Mouse (Mus musculus): ENCODE measurements around the gene Pdx1. TPM values are rescaled to one million over a fixed set of nuclear protein-coding genes. Genes with fewer than 3 reads are reported as not detected.

Pdx1 gene
- total RNA-seq, 2 experiments from 2014 or later = not detected

DNA sequence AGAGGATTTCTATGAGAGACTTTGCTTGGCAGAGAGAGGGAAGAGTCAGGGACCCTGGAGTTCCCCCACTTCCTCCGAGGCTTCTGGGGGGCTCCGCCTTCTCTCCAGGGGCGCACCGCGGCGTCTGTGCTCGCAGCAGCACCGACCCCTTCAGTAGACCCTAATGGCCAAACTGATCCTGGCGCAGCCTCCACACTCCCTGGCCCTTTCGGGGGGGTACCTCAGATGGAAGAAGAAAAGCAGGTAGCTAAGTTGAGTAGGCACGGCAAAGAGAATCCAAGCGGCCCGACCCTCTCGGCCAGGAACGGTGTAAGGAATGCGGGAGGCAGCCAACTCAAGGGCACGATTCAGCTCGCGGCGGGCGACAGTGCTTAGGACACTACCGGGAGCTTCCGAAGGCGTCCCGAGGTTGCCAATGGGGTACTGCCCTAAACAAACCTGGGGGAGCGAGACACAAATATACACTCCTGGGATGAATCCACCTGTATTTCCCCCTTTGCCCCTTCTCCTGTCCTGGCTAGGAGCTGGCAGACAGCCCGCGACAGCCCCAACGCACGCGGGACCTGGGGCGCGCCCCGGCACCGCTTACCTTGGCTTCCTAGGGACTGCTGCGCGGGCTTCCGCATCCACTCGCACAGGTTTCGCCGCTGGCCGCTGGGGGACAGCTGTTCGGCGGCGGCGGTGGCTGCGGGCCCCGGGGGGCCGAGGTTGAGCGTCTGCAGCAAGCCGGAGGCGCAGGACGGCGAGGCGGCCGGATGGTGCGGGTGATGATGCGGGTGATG lies 36.3 kb downstream of the Pdx1 start:
- no peak for DNase-seq (ENCODE audit: low spot score in 2 of 2)
- intact Hi-C loops (cut with DNase I) = loop anchor here (2.0 kb wide), 1 partner anchor 119 kb away; no protein-coding TSS in a partner anchor

DNA sequence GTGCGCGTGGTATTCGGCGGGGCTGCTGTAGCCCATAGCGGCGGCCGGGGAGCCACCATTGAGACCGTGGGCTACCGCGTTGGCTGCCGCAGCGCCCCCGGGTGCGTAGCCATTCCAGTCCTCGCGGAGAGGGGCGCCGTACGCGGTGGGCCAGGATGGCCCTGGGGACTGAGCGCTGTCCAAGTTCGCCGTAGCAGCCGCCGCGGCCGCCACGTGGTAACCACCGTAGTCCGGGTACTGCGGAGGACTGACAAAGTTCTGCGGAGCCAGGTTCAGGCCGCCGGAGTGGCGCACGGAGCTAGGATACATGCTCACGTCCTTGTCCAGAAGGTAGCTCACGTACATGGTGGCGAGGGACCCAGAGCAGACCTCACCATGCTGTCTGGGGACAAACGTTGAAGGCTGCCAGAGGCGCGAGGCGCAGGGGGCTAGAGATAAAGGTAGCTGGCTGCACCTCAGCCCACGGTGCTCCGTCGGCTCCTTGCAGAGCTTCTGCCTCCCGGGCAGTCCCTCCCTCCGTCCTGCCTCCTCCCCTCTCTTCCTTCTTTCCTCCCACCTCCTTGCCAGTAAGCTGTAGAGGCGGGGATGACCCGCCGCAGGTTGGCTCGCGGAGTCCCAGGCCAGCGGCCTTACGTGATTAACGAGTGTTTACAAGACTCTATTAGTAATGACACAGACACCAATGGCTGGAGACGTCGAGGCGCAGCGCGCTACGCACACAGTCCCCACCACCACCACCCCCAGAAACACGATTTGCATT lies 37.1 kb downstream of the Pdx1 start, which contains the start of gene Cdx2:
TSS of gene Cdx2 (minus strand) at position 633 of the 760 bp plus-strand sequence.
- no peak for DNase-seq (ENCODE audit: low spot score in 2 of 2)
- intact Hi-C loops (cut with DNase I) = no loop called here

DNA sequence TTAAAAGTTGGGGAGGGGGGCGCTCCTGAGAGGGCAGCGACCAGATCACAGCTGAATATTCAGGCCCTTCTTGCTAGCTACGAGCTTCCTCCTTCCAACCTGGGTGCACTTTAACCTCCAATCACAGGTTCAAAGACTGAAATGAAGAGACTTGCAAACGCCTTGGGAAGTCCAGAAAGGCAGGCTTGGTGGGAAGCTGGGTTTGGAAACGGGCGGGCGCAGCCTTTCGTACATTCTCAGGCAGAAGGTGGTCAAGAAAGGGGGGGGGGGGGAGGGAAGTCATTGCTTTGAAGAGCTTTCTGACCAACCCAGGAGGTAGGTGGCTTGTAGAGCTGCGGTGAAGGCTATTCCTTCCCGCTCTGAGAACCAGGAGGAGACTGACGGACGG lies 37.6 kb downstream of the Pdx1 start:
- DNase-seq (ENCODE audit: low spot score in 2 of 2) = no peak
- intact Hi-C loops (cut with DNase I) = no loop called here

DNA sequence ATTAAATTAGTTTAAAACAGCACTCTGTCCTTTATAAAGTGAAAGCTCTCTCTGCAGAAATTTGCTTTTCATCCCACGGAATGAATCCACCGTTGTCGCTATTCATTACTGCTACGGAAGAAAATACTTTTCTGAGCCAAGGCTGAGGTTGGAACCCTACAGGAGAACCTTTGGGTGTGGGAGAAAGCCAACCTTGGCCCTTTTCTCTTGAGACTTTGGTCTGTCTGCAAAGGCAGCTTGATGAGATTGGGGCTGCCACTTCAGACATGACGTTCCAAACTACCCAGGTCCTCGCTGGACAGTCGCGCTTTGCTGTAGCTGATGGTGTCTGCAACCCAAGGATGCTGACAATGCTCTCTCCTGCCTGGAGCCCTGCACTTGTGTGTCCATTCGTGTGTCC lies 38.7 kb downstream of the Pdx1 start:
- no peak for DNase-seq (ENCODE audit: low spot score in 2 of 2)
- intact Hi-C loops (cut with DNase I) = no loop called here

DNA sequence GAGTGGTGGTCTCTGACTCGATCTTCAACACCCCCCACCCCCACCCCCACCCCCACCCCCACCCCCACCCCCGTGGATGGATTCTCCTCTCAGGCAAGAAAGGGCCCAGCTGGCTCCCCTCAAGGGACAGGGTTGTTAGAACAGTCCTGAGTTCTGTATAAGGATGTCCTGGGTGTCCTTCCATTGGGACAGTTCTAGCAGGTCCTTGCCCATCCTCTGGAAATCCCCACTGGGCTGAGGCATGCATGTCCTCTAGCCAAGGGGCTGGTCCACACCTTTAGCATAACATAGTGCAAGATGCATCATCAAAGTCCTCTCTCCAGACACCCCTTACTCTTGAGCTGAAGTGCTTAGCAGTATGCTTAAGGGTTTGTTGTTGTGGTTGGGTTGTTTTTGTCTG lies 40.0 kb downstream of the Pdx1 start:
- no peak for DNase-seq (ENCODE audit: low spot score in 2 of 2)
- intact Hi-C loops (cut with DNase I) = loop anchor here (5.0 kb wide), 1 partner anchor 32 kb away; no protein-coding TSS in a partner anchor

DNA sequence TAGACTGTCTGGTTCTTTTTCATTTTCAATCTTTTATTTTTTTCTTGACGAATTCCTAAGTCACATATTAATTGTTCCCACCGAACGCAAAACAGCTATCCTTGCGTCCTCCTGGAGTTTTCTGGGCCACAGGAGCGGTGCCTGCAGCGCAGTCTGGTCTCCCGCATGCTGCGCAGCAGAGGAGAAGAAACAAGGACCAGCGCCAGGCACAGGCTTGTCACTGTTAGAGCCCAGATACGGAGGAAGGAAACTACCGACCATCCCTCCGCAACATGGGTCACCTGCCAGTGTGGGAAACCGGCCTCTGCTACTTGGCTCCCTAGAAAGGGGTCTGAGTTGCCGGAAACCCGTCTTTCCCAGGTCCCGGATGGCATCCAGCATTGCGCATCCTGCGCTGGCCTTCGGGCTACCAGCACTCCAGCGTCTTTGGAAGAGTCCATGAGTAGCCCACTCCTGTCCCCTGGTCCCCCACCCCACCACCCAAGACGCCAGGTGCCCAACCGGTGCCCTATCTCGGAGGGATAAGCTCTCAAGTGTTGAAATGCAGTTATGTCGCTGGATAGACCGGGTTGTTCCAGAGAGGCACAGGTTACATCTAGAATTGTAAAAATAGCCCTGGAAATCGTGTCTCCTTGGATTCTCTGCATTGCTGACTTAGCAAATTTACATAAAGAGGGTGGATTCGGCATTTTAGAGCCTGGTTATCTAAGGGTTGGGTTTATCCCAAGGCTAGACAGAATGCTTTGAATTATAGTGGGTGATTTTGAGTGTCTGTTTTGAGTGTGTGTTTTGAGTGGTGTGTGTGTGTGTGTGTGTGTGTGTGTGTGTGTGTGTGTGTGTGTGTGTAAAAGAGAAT lies 43.3 kb downstream of the Pdx1 start:
- intact Hi-C loops (cut with DNase I) = loop anchor here (5.0 kb wide), 1 partner anchor 36 kb away; no protein-coding TSS in a partner anchor
- DNase-seq (ENCODE audit: low spot score in 2 of 2) = no peak

DNA sequence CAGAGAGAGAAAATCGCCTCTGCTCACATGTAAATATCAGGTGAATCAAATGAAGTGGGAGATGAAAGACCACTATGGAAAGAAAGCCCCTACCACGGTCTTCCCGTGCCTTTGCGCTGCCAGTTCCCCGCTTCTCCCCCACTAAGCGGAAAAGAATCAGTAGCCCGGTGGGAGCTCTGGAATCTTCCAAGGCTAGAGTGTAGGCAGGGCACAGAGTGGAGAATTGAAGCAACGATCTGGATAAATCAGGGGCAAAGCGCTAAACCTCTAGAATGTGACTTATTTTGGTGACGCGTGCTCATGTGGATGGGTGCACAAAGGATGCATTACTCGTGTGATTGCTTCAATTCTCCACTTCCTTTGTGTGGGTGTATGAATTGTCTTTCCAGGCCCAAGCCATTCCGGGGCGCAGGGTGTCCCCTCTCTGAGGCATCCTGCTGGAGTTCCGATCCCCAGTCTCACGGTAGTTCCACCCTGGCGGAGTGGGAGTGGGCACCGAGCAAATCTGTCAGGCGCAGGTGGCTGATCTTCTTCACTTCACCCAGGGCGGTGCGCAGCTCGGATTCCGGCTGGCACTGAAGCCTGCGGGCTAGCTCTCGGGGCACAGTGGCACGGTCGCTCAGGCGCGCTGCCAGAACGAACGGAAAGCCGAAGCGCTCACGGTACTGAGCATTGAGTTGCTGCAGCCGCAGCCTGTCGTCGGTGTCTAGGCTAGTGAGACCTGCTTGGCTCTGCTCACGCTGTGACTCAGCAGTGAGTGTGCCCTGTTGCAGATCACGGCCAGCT lies 45.1 kb downstream of the Pdx1 start:
- intact Hi-C loops (cut with DNase I) = loop anchor here (5.0 kb wide), 4 partner anchors 38 to 638 kb away; partner anchors contain the start of gene Flt1
- DNase-seq (ENCODE audit: low spot score in 2 of 2) = no peak

DNA sequence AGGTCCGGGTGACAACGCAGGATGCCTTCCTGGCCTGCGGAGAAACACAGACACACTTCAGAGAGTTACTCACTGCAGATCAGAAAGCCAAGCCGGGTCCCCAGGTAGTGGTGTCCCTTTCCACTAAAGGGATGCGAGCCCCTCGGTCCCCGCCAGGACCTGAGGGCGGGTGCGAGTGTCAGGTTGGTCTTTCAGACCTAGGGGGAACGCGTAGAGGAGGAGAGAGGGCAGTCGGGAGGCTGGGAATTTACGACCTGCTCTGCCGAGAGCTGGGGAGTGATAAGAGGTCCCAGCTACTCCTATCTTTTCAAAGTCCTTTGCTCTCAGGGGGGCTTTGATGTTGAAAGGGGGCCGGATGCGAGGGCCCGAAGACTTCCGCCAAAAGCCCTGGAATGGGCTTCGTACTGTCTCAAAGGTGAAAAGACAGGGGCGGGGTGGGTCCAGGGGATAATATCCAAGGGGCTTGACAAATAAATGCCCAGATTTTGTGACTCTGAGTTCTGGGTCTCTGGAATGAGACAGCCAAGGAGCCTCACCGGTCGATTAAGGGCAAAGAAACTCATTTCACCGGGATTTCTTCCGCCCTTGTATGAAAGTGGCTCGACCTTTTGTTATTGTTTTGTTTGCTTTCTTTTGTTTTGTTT lies 45.8 kb downstream of the Pdx1 start:
- intact Hi-C loops (cut with DNase I) = loop anchor here (5.0 kb wide), 3 partner anchors 88 to 638 kb away; partner anchors contain the start of gene Flt1
- no peak for DNase-seq (ENCODE audit: low spot score in 2 of 2)

DNA sequence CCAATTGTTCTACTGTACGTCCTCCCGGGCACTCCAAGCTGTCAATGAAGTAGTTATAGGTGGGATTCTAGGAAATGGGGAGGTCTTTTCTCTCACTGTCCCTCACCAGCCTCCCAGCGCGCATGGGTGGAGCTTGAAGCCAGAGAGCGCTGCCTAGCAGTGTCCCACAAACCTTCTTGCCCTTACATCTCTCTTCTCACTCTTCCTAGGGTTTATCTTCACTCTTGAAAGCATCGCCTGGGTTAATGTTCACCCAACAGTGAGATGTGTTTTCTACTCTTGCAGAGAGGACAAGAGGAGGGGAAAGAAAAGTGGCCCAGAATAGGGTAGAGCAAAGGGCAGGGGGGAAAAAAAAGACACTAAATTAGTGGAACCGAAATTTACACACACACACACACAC lies 47.6 kb downstream of the Pdx1 start:
- intact Hi-C loops (cut with DNase I) = loop anchor here (5.0 kb wide), 3 partner anchors 90 to 640 kb away; partner anchors contain the start of gene Flt1
- no peak for DNase-seq (ENCODE audit: low spot score in 2 of 2)

DNA sequence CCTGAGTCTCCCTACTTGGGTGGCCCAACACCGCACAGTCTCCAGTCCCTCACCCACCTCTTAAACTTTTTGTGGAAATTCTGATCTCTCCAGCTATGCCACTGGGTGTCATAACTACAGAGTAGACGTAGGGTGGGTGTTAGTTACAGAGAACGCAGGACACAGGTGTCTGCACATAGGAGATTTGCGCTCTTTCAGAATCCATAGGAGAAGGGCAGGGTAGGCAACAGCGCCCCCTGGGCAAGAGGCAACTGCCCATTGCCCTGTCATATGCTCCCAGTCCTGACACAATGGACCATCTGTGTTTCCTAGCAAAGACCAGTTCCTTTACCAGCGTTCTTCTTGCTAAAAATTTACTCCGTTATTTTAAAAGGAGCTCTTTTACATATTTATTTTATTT lies 48.2 kb downstream of the Pdx1 start:
- intact Hi-C loops (cut with DNase I) = loop anchor here (2.0 to 5.0 kb wide), 4 partner anchors 91 to 641 kb away; partner anchors contain the start of gene Flt1
- DNase-seq (ENCODE audit: low spot score in 2 of 2) = no peak

DNA sequence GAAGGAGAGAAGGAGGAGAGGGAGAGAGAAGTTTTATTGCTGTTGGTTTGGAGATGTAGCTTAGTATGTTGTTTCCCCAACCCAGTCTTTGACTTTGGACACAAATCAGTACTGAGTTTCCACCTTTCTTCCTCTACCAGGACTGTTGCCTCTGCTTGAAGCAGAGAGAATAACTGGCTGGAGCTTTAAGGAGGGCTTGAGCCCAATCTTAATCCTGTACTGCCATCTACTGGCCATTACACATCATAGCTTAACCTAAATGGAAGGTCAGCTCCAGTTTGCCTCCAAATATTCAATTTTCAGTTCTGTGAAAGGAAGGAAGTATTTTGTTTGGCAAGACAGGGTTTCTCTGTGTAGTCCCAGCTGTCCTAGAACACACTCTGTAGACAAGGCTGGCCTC lies 49.9 kb downstream of the Pdx1 start:
- DNase-seq (ENCODE audit: low spot score in 2 of 2) = peak in 1 of 2 experiments; percentile 50
- intact Hi-C loops (cut with DNase I) = loop anchor here (1.0 to 5.0 kb wide), 6 partner anchors 92 to 642 kb away; partner anchors contain the start of gene Flt1

DNA sequence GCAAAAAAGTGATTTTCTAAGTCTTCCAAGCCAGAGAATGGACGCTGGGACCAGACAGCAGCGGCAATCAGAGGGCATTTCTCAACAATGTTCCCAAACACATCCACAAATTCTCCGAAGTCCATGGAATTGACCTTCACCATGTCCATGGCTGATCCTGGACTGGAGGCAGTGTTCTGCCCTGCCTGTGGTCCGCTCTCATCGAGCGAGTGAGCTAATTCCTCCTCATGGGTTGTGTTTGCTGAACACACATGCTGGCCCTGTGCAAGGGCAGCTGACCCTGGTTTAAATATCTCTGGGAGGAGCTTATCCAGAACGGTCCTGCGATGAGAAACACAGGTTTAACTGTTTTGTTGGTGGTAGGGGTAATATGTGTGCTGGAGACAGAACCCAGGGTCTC lies 52.4 kb downstream of the Pdx1 start, which contains the start of gene Urad:
TSS of gene Urad (minus strand) at position 258 of the 400 bp plus-strand sequence.
- intact Hi-C loops (cut with DNase I) = no loop called here

DNA sequence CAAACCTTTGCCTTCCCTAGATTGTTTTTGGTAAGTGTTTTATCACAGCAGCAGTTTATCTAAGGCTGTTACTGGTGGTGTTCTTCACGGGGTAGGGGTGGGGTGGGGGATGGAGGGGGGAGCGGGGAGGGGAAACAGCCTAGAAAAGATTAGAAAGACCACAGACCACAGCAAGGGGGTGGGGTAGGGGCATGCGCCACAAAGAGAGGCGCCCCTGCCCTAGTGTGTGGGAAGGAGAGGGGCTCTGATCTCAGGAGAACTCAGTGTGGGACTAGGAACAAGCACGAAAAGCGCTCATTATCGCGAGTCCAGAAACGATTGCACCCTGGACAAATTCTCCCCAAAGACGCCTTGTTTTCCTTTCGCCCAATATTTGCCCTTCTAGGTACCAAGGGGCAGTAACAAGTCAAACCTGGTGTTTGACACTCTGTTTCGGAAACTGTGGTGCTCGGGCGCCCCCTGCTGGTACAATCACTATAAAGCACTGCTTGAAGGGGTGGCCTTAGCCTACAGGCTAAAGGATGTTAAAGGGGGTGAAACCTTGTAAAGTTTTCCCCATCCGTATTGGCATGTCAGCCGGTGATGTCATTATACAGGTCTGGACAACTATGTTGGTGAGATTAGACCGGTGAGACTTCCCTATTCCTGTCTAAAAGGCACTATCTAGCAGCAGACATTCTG lies 53.6 kb downstream of the Pdx1 start:
- DNase-seq (ENCODE audit: low spot score in 2 of 2) = peak; percentile 40 to 48
- intact Hi-C loops (cut with DNase I) = no loop called here

More for the DNA sequence above, 52.4 kb downstream of the Pdx1 start, which contains the start of gene Urad:
- DNase-seq (ENCODE audit: low spot score in 2 of 2) = no peak

Small RNA genes lying within 50 kb of the gene (microRNA-seq; reads per million reads assigned to microRNA genes)
- 0 to 0.25 reads per million in 2 experiments for gene Mir7k

Other genes with a start within 250 kb of the Pdx1 start
- gene Lnx2, start 193.4 kb upstream of the Pdx1 start, total RNA-seq (2021) = 1 to 10 TPM; 5.1 to 6.3 TPM
- gene Polr1d, start 192.9 kb upstream of the Pdx1 start, total RNA-seq (2021) = 10 to 100 TPM; 72.0 to 72.9 TPM
- gene Gsx1, start 81.3 kb upstream of the Pdx1 start, total RNA-seq (2021) = under 1 TPM; 0.48 to 0.60 TPM
- gene Cdx2, start 37.3 kb downstream of the Pdx1 start, total RNA-seq (2021) = not detected
- gene Urad, start 52.5 kb downstream of the Pdx1 start, total RNA-seq (2021) = not detected
- 1 to 10 TPM; 4.7 to 5.3 TPM for gene Flt3, start 130.5 kb downstream of the Pdx1 start, total RNA-seq (2021)
- 10 to 100 TPM; 78.8 to 84.1 TPM for gene Pan3, start 160.2 kb downstream of the Pdx1 start, total RNA-seq (2021)

Data from left cerebral cortex, postnatal 25 days (tissue).